Mouse (Mus musculus) brain, embryonic 14.5 days (tissue): ENCODE results near the gene Synj1.

ENCODE experiments used
- CTCF ChIP-seq: fragments of 200-500 bp; IDR thresholded peaks from 2 replicates; pipeline ENCODE4 v1.5.1; 2012; ENCODE audit warnings: inconsistent platforms, mild to moderate bottlenecking, moderate library complexity, borderline replicate concordance; ENCODE audit not compliant: insufficient read depth, insufficient read length; ENCODE audit errors: extremely low read depth
- POLR2A ChIP-seq: fragments of 200-500 bp; IDR thresholded peaks from 2 replicates; pipeline ENCODE4 v1.6.1; 2012; ENCODE audit warnings: mild to moderate bottlenecking, inconsistent platforms, borderline replicate concordance; ENCODE audit not compliant: poor library complexity, insufficient read depth, insufficient read length, severe bottlenecking; ENCODE audit errors: extremely low read depth

GRCm38 (mm10) chr16:90963231-90963630 lies 47.9 kb downstream of the Synj1 start:
- TF ChIP-seq POLR2A (no peak), CTCF (no peak)
